Mouse (Mus musculus): Measurements from ENCODE around the gene Sbf2.

DNA sequence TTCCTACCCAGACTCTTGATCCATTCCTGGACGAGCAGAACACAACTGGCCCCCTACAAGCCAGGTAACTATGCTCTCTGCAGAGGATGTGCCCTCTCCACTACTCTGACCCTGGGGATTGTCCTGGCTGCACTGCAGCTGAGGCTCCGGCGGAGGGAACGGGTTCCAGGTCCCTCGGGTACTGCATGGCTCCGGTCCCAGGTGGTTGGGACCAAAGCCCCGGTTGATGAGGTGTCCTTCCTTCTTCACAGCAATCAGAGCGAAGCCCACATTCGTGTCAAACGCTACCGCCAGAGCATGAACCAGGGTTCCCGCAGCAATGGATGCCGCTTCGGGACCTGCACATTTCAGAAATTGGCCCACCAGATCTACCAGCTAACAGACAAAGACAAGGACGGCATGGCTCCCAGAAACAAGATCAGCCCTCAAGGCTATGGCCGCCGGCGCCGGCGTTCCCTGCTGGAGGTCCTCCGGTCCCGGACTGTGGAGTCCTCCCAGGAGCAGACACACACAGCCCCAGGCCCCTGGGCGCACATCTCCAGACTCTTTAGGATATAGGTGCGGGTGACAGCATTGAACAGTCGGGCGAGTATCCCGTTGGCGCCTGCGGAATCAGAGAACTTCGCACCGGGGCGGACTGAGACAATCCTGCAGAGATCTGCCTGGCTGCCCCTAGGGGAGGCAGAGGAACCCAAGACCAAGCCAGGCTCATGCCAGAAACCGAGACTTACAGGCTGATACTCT lies 14.1 kb upstream of the Sbf2 start:
- TF ChIP-seq CTCF (IDR thresholded peaks at IDR 0.05; ENCODE audit: low read depth, low read length) (no peak), POLR2A (IDR thresholded peaks at IDR 0.05; ENCODE audit: borderline replicate concordance, low read depth, low read length) (no peak)
